Mouse (Mus musculus) adrenal gland, adult (tissue): ENCODE data around the gene Havcr1.

Experiments used
- DNase-seq, 2 experiments: peaks; one replicate each; pipeline ENCODE4 v3.0.0; 2022 to 2023; ENCODE audit warnings: low spot score in 1 of 2; ENCODE audit not compliant: inconsistent age in 2 of 2

Gene Havcr1

GRCm38 (mm10) chr11:46819930-46820329, 85.0 kb downstream of the Havcr1 start:
- DNase-seq = peak in 1 of 2 experiments; percentile 11
